ENCODE assay signal across 9 mouse cellular contexts in the genomic region with DNA sequence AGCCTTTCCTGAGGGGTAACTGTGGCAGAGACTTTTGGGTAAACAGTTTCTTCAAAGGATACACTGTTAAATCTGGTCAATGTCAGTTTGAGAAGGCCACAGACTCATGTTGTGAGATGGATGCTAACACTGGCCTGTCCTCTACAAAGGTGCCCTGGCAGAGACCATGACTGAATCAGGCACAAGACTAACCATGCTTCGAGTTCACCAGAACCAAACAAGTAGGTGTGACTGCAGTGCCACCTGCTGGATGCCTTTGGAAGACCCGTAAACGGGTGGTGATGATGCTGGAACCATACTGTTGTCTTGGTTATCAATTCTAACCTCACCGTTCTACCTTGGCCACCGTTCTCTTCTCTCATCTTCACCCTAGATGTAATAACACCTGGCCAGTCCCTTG. TPM values are rescaled to one million over a fixed set of nuclear protein-coding genes. Genes with fewer than 3 reads are reported as not detected.
DNase-seq lines count a peak whose midpoint lies in the region; ATAC-seq lines count a peak whose summit lies in the region.
"Had no signal": no experiment of that assay in that cellular context is flagged by ENCODE, and none has a peak within 500 bp of the region (broad histone marks: within the 10 kb centered on the region; RNA-seq: fewer than 3 reads in every experiment).

No protein-coding gene starts in this region.

- no peak overlapping the region for H3K27ac ChIP-seq in liver, embryonic 12.5 days
- H3K27ac ChIP-seq in midbrain, embryonic 16.5 days (ENCODE audit: low read length), result no peak overlapping the region
- H3K27ac ChIP-seq: stomach, embryonic 15.5 days had no signal

- H3K9ac ChIP-seq in liver, embryonic 12.5 days, result no peak overlapping the region
- H3K9ac ChIP-seq in midbrain, embryonic 16.5 days (ENCODE audit: low read depth, low read length), result no peak overlapping the region
- H3K9ac ChIP-seq: stomach, embryonic 15.5 days had no signal

- H3K4me1 ChIP-seq in liver, embryonic 12.5 days, result no peaks in the 10 kb centered on the region
- peaks cover 8% of the 10 kb centered on the region for H3K4me1 ChIP-seq in midbrain, embryonic 16.5 days (ENCODE audit: control insufficient read depth, insufficient read depth, low read length)
- H3K4me1 ChIP-seq: stomach, embryonic 15.5 days had no signal

- intact Hi-C loops in left cerebral cortex, postnatal 36 days (cut with DNase I), result loop anchor here (1.0 to 5.0 kb wide), 2 partner anchors 64 to 133 kb away; partner anchors contain the start of gene Birc7

- no peaks in the 10 kb centered on the region for H3K9me3 ChIP-seq in liver, embryonic 12.5 days (replicated peaks)
- H3K9me3 ChIP-seq in midbrain, embryonic 16.5 days (replicated peaks; ENCODE audit: control insufficient read depth, low read length, poor library complexity, severe bottlenecking), result no peaks in the 10 kb centered on the region
- H3K9me3 ChIP-seq: stomach, embryonic 15.5 days had no signal

- H3K4me3 ChIP-seq in liver, embryonic 12.5 days, result no peak overlapping the region
- no peak overlapping the region for H3K4me3 ChIP-seq in midbrain, embryonic 16.5 days (ENCODE audit: low read depth, low read length)
- H3K4me3 ChIP-seq: stomach, embryonic 15.5 days had no signal

- H3K36me3 ChIP-seq in liver, embryonic 12.5 days, result no peaks in the 10 kb centered on the region
- H3K36me3 ChIP-seq in midbrain, embryonic 16.5 days (ENCODE audit: control insufficient read depth, insufficient read depth, low read length), result no peaks in the 10 kb centered on the region
- H3K36me3 ChIP-seq: stomach, embryonic 15.5 days had no signal

- ATAC-seq in liver, embryonic 12.5 days, result no peak
- ATAC-seq in midbrain, embryonic 16.5 days, result peak; percentile 76

- DNase-seq in liver, result peak; percentile 69
- peak; percentile 89 to 92 for DNase-seq in cerebellum, postnatal 25 days
- peak; percentile 66 for DNase-seq in gastrocnemius, adult 18-20 months (ENCODE audit: low spot score)
- DNase-seq in kidney, adult 11 months, result peak; percentile 69
- peak; percentile 71 to 75 for DNase-seq in left cerebral cortex, postnatal 36 days (ENCODE audit: low spot score in 2 of 2)
- peak; percentile 11 to 15 for DNase-seq in spleen, postnatal 36 days (ENCODE audit: low spot score in 2 of 2)

- WGBS in liver, embryonic 12.5 days (ENCODE audit: insufficient replicate concordance), result 9% methylated on average over 5 of the region's 5 CpGs
- 14% methylated on average over 5 of the region's 5 CpGs for WGBS in midbrain, embryonic 16.5 days

- peaks cover 24% of the 10 kb centered on the region; the same call in 1 of the 2 replicates for H3K27me3 ChIP-seq in liver, embryonic 12.5 days (replicated peaks)
- H3K27me3 ChIP-seq in midbrain, embryonic 16.5 days (ENCODE audit: control insufficient read depth, insufficient read depth, low read depth, low read length), result no peaks in the 10 kb centered on the region
- H3K27me3 ChIP-seq: stomach, embryonic 15.5 days had no signal

- H3K4me2 ChIP-seq in liver, embryonic 12.5 days, result no peak overlapping the region
- no peak overlapping the region for H3K4me2 ChIP-seq in midbrain, embryonic 16.5 days (ENCODE audit: low read length)
- H3K4me2 ChIP-seq: stomach, embryonic 15.5 days had no signal

RNA-seq across cellular contexts. Expression of gene Chrna4, which starts 16.8 kb away (rescaled TPM):
- polyA plus RNA-seq in liver, embryonic 12.5 days (2016; fragmentation: Nextera tagmentation; extraction: Ambion mirVana), result 0.29 and 0.54 TPM in 2 replicates
- under 1 TPM in 1 of 2 experiments, not detected in 1; 0.09 TPM for total RNA-seq in gastrocnemius, adult 18-20 months (2021)
- 10 to 100 TPM; 36.3 to 45.4 TPM for total RNA-seq in left cerebral cortex, postnatal 36 days (2021)
- 46.9 and 48.3 TPM in 2 replicates for polyA plus RNA-seq in midbrain, embryonic 16.5 days (2015; fragmentation: Nextera tagmentation; extraction: Ambion mirVana)

Comparison
In these comparisons a context has a peak if more than half of its experiments do, and no peak if none do; other contexts are left out.
1. DNase-seq: peak in every context shown above with its lines; median percentile 90 in cerebellum, postnatal 25 days; 73 in left cerebral cortex, postnatal 36 days; 69 in liver; 69 in kidney, adult 11 months; 66 in gastrocnemius, adult 18-20 months; 13 in spleen, postnatal 36 days.
2. RNA of gene Chrna4, which starts 16.8 kb away (total RNA-seq): 36.3 to 45.4 TPM in left cerebral cortex, postnatal 36 days; 0.09 TPM in gastrocnemius, adult 18-20 months; every median in the first group is over 10 times any median in the second.